Mouse (Mus musculus) liver, embryonic 14.5 days (tissue): ENCODE measurements around the gene Pebp1.

Source experiments
- CTCF ChIP-seq: IDR thresholded peaks from 2 replicates; pipeline ENCODE4 v1.5.1; 2016; ENCODE audit warnings: antibody characterized with exemption, low read depth, control low read depth
- EP300 ChIP-seq: IDR thresholded peaks from 2 replicates; pipeline ENCODE4 v1.6.1; 2016; ENCODE audit warnings: antibody characterized with exemption, low read depth

DNA sequence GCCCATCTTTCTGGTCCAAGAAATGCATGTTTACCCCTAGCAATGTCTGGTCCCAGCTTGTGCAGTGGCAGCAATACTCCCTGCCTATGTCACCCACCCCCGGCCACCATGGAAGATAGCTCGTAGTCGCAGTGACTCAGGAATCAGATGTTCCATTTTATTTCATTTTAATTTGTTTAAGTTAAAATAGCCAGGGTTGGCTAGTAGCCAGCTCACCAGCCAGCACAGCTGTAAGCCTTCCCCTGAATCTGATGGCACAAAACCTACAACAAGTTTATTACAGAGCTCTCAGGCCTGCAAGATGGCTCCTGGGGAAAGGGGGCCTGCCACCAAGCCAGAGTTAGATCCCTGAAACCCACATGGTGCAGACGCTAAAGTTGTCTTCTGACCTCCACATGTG is 48.3 kb downstream of the Pebp1 start:
- no peak for TF ChIP-seq CTCF
- no peak for TF ChIP-seq EP300
